ENCODE assay signal across 8 mouse cellular contexts in the genomic region with DNA sequence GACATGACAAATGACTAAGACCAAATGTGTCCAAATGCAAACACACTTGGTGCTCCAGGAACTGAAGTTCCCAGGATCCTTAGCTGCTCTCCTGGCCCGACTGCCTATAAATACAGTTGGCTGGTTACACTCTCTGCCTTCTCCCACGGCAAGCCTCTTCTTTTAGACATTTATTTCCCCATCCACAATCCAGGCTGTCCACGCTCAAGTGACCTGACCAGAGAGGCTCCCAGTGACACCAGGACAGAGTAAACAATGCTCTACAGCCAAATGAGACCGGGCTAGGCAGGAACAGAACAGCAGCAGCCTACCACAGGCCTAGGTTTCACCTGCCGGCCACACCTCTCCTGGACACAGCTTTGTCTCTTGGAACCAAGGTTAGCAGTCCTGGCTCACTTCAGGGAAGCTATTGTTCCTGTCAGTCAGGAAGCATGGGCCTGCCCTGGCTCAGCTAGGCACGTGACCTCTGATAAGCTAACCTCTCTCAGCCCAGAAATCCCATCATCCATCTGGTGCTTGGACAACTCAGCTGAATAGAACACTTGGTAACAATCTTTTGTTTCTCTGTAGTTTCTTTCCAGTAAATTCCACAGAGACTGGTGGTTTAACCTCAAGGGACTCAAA. TPM values are rescaled to one million over a fixed set of nuclear protein-coding genes. Genes with fewer than 3 reads are reported as not detected.
DNase-seq lines count a peak whose midpoint lies in the region; ATAC-seq and TF ChIP-seq lines count a peak whose summit lies in the region.

No protein-coding gene starts in this region.

- H3K9ac ChIP-seq in kidney, postnatal 0 days (ENCODE audit: low read depth, low read length): no peak overlapping the region; the same call in 1 of the 2 replicates

- DNase-seq in layer of hippocampus, adult 2 months (ENCODE audit: low spot score in 2 of 2): no peak
- no peak for DNase-seq in layer of hippocampus, postnatal 14 days (ENCODE audit: low spot score in 2 of 2)
- DNase-seq in heart, adult 9 months (ENCODE audit: low spot score in 2 of 2): peak; percentile 84 to 89
- peak; percentile 66 for DNase-seq in kidney, postnatal 0 days (ENCODE audit: low spot score)
- DNase-seq in urinary bladder, postnatal 36 days (ENCODE audit: low spot score in 2 of 2): no peak
- no peak for DNase-seq in thymus, postnatal 25 days

- no peaks in the 10 kb centered on the region for H3K9me3 ChIP-seq in kidney, postnatal 0 days (replicated peaks; ENCODE audit: low read length)

- WGBS in kidney, postnatal 0 days: 15% methylated on average over 6 of the region's 6 CpGs
- 17% methylated on average over 6 of the region's 6 CpGs for WGBS in small intestine, adult 2 months

- H3K36me3 ChIP-seq in kidney, postnatal 0 days (ENCODE audit: insufficient read depth, low read length): no peaks in the 10 kb centered on the region
- H3K36me3 ChIP-seq in small intestine, adult 2 months (ENCODE audit: control insufficient read depth, insufficient read depth, low read length): no peaks in the 10 kb centered on the region

- peaks cover 59% of the 10 kb centered on the region for H3K4me1 ChIP-seq in kidney, postnatal 0 days (replicated peaks; ENCODE audit: insufficient read depth, low read length)
- H3K4me1 ChIP-seq in small intestine, adult 2 months (ENCODE audit: control insufficient read depth, insufficient read depth, insufficient read length, low read length): peaks cover 49% of the 10 kb centered on the region

- H3K27ac ChIP-seq in layer of hippocampus, adult 2 months: peak overlapping the region; percentile 48; the same call in 1 of the 2 replicates
- H3K27ac ChIP-seq in kidney, postnatal 0 days: peak overlapping the region; percentile 83
- H3K27ac ChIP-seq in small intestine, adult 2 months (ENCODE audit: insufficient read depth, low read depth, low read length): peak overlapping the region; percentile 89

- no peak overlapping the region for H3K4me3 ChIP-seq in layer of hippocampus, adult 2 months
- H3K4me3 ChIP-seq in kidney, postnatal 0 days (replicated peaks; ENCODE audit: low read depth, low read length): no peak overlapping the region
- H3K4me3 ChIP-seq in small intestine, adult 2 months (ENCODE audit: low read depth, low read length): no peak overlapping the region

- no peak for TF ChIP-seq POLR2A in small intestine, adult 2 months (IDR thresholded peaks at IDR 0.05; ENCODE audit: low read depth, low read length)

- peak; percentile 61 for ATAC-seq in kidney, postnatal 0 days (replicated peaks; ENCODE audit: low FRiP score, low read depth)
- no peak for ATAC-seq in monocyte, adult 5-6 weeks (replicated peaks; ENCODE audit: insufficient number of reproducible peaks, low FRiP score, low TSS enrichment, poor library complexity, severe bottlenecking)

- no peaks in the 10 kb centered on the region for H3K27me3 ChIP-seq in kidney, postnatal 0 days (ENCODE audit: insufficient read depth, low read length)
- H3K27me3 ChIP-seq in small intestine, adult 2 months (ENCODE audit: control insufficient read depth, insufficient read depth, low read length): no peaks in the 10 kb centered on the region

- no peak for TF ChIP-seq CTCF in layer of hippocampus, adult 2 months (conservative IDR thresholded peaks at IDR 0.05)
- no peak for TF ChIP-seq CTCF in kidney, postnatal 0 days (IDR thresholded peaks at IDR 0.05; ENCODE audit: low read depth)
- TF ChIP-seq CTCF in small intestine, adult 2 months (IDR thresholded peaks at IDR 0.05; ENCODE audit: extremely low read depth, insufficient read length, insufficient replicate concordance, low read depth, low read length): no peak

- no peak overlapping the region for H3K4me2 ChIP-seq in kidney, postnatal 0 days (ENCODE audit: low read length)

RNA-seq across cellular contexts. Expression of gene Actn1, which starts 43.8 kb away (rescaled TPM):
- total RNA-seq in layer of hippocampus, adult 2 months (2021): 100 to 1,000 TPM in 1 of 2 experiments, 10 to 100 TPM in 1; 91.0 to 103 TPM
- total RNA-seq in layer of hippocampus, postnatal 14 days (2021): 10 to 100 TPM; 86.0 to 91.2 TPM
- polyA plus RNA-seq in kidney, postnatal 0 days (2015; fragmentation: Nextera tagmentation; extraction: Ambion mirVana): 32.5 and 37.1 TPM in 2 replicates
- polyA plus RNA-seq in small intestine, adult 2 months (2012; rRNA removed): 53.1 and 55.5 TPM in 2 replicates
- total RNA-seq in monocyte, adult 5-6 weeks (2017): 4.9 to 18.8 TPM (median 7.8 TPM) in 3 replicates

Comparison
In these comparisons a context has a peak if more than half of its experiments do, and no peak if none do; other contexts are left out.
1. DNase-seq: peak in heart, adult 9 months (2 of 2) and kidney, postnatal 0 days (single experiment); none in layer of hippocampus, adult 2 months (0 of 2), layer of hippocampus, postnatal 14 days (0 of 2), urinary bladder, postnatal 36 days (0 of 2) and thymus, postnatal 25 days (single experiment).
2. Peak in every context shown above with its lines, with median percentiles within 50 percentile points of each other: H3K27ac ChIP-seq.